Mouse (Mus musculus): ENCODE data around the gene Olfr801. TPM values are rescaled to one million over a fixed set of nuclear protein-coding genes. Genes with fewer than 3 reads are reported as not detected.

Gene Olfr801
- not detected in 2 replicates for polyA plus RNA-seq (2011; ENCODE audit: insufficient read depth, insufficient read length, low replicate concordance, missing spikeins)

DNA sequence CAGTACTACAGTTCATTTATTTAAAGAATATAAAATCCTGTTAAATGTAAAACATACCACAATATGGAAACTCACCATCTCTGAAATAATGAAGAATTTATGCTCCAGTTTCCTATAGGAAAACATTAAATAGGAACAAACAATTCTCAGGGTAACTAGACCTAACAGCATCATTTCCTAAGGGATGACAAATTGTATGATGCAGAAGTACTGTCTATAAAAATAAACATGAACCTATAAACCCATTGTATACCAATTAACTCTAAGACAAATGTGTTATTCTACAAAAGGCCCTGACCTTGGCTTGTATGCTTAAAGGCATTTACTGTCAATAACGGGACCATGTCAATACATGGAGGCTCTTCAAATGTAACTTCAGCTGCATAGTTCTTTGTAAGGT, at the start of gene Olfr801:
TSS of gene Olfr801 (minus strand) at position 101 of the 400 bp plus-strand sequence.
- no peak for TF ChIP-seq CTCF (IDR thresholded peaks at IDR 0.05; ENCODE audit: control insufficient read depth, insufficient read depth, low read length)
- no peak for TF ChIP-seq POLR2A (IDR thresholded peaks at IDR 0.05; ENCODE audit: borderline replicate concordance, control insufficient read depth, low read depth, low read length)
- H3K4me1 ChIP-seq (ENCODE audit: control insufficient read depth, insufficient read depth, low read length), result no peaks in the 10 kb centered on the region
- H3K27ac ChIP-seq (ENCODE audit: control insufficient read depth, insufficient read depth, low read depth, low read length, poor library complexity), result no peak within 1 kb of the TSS
- WGBS, result 67% methylated on average over 1 of the region's 1 CpGs
- no peak within 1 kb of the TSS for H3K4me3 ChIP-seq (replicated peaks; ENCODE audit: control insufficient read depth, low read depth, low read length)

DNA sequence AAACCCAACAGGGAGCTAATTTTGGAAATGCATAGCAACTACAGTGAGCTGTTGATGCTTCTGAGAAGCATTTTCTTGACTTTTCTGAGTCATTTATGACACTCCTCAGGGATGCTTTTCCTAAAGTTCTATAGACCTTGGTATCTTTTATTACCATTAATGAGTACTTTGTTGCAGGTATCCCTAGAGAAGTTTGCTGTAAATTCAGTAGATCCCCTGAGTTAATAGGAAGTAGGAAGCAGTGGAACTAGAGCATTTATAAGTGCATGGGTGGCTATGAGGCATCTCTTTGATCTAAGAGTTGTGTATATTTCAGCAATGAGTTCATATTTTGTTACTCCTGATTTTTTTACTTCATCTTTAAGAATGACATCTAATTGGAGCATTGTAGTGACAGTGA, 29.2 kb upstream of the Olfr801 start, which contains the start of gene Olfr804:
TSS of gene Olfr804 (plus strand) at position 301 of the 400 bp plus-strand sequence.
- Histone ChIP-seq H3K4me1 (ENCODE audit: control insufficient read depth, insufficient read depth, low read length) (no peaks in the 10 kb centered on the region), H3K27ac (ENCODE audit: control insufficient read depth, insufficient read depth, low read depth, low read length, poor library complexity) (no peak within 1 kb of the TSS), H3K4me3 (replicated peaks; ENCODE audit: control insufficient read depth, low read depth, low read length) (no peak within 1 kb of the TSS)
- TF ChIP-seq POLR2A (IDR thresholded peaks at IDR 0.05; ENCODE audit: borderline replicate concordance, control insufficient read depth, low read depth, low read length), result no peak
- no peak for TF ChIP-seq CTCF (IDR thresholded peaks at IDR 0.05; ENCODE audit: control insufficient read depth, insufficient read depth, low read length)

GRCm38 (mm10) chr10:129694186-129694585, 20.5 kb upstream of the Olfr801 start, which contains the start of gene Olfr803:
Olfr803 (minus strand) TSS chr10:129694286.
- Histone ChIP-seq H3K4me1 (ENCODE audit: control insufficient read depth, insufficient read depth, low read length) (no peaks in the 10 kb centered on the region), H3K4me3 (replicated peaks; ENCODE audit: control insufficient read depth, low read depth, low read length) (no peak within 1 kb of the TSS), H3K27ac (ENCODE audit: control insufficient read depth, insufficient read depth, low read depth, low read length, poor library complexity) (no peak within 1 kb of the TSS)
- TF ChIP-seq CTCF (IDR thresholded peaks at IDR 0.05; ENCODE audit: control insufficient read depth, insufficient read depth, low read length) (no peak), POLR2A (IDR thresholded peaks at IDR 0.05; ENCODE audit: borderline replicate concordance, control insufficient read depth, low read depth, low read length) (no peak)
- WGBS, result 58% methylated on average over 2 of the region's 2 CpGs

DNA sequence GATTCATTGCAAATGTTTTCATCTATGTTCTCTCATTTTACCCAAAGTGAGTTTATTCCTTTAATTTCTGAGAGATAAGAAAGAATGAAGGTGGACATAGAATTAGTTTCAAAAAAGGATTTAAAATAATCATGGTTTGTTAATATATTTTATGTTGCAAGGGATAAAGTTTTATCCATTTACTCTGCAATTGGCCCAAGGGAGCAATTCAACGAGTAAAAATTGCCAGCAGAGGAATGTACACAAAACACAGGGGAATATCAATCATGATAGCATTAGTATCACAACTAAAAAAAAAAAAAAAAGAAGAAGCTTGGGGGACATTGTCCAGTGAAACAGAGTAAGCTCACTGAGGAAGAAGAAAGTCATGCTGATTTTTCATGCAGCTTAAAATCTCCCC, 14.4 kb upstream of the Olfr801 start, which contains the start of gene Olfr802:
TSS of gene Olfr802 (minus strand) at position 101 of the 400 bp plus-strand sequence.
- WGBS, result 65% methylated on average over 1 of the region's 1 CpGs
- Histone ChIP-seq H3K27ac (ENCODE audit: control insufficient read depth, insufficient read depth, low read depth, low read length, poor library complexity) (no peak within 1 kb of the TSS), H3K4me1 (ENCODE audit: control insufficient read depth, insufficient read depth, low read length) (no peaks in the 10 kb centered on the region), H3K4me3 (replicated peaks; ENCODE audit: control insufficient read depth, low read depth, low read length) (no peak within 1 kb of the TSS)
- no peak for TF ChIP-seq POLR2A (IDR thresholded peaks at IDR 0.05; ENCODE audit: borderline replicate concordance, control insufficient read depth, low read depth, low read length)
- no peak for TF ChIP-seq CTCF (IDR thresholded peaks at IDR 0.05; ENCODE audit: control insufficient read depth, insufficient read depth, low read length)

- Histone ChIP-seq H3K27ac (ENCODE audit: control insufficient read depth, insufficient read depth, low read depth, low read length, poor library complexity) (no peak within 1 kb of the TSS), H3K4me1 (ENCODE audit: control insufficient read depth, insufficient read depth, low read length) (no peaks in the 10 kb centered on the region), H3K4me3 (replicated peaks; ENCODE audit: control insufficient read depth, low read depth, low read length) (no peak within 1 kb of the TSS)
- TF ChIP-seq POLR2A (IDR thresholded peaks at IDR 0.05; ENCODE audit: borderline replicate concordance, control insufficient read depth, low read depth, low read length), result no peak
- TF ChIP-seq CTCF (IDR thresholded peaks at IDR 0.05; ENCODE audit: control insufficient read depth, insufficient read depth, low read length), result no peak
These were observed 16.3 kb downstream of the Olfr801 start, which contains the start of gene Olfr800 for GRCm38 (mm10) chr10:129657394-129657793. Olfr800 (plus strand) TSS chr10:129657694.

GRCm38 (mm10) chr10:129651763-129652162, 21.9 kb downstream of the Olfr801 start:
- 75% methylated on average over 1 of the region's 1 CpGs for WGBS
- no peaks in the 10 kb centered on the region for H3K4me1 ChIP-seq (ENCODE audit: control insufficient read depth, insufficient read depth, low read length)
- H3K4me3 ChIP-seq (replicated peaks; ENCODE audit: control insufficient read depth, low read depth, low read length), result no peak overlapping the region
- H3K27ac ChIP-seq (ENCODE audit: control insufficient read depth, insufficient read depth, low read depth, low read length, poor library complexity), result no peak overlapping the region
- TF ChIP-seq POLR2A (IDR thresholded peaks at IDR 0.05; ENCODE audit: borderline replicate concordance, control insufficient read depth, low read depth, low read length) (no peak), CTCF (IDR thresholded peaks at IDR 0.05; ENCODE audit: control insufficient read depth, insufficient read depth, low read length) (no peak)

DNA sequence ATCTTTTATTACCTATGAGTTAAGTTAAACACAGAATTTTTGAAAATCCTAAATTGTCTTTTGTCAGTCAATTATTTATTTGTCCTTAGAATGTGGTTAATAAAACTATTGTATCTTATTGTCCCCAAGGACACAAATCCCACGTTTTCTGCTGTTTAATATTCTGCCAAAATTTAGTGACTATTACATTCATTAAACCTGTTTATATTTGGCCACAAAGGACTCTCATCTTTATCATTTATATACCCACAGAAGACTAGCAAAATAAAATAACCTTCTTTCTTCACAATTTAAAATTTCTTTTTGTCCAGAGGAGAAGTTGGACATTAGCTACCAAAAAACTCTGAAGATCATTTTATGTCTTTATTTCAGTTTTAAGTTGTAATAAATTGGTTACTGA, 36.5 kb downstream of the Olfr801 start, which contains the start of gene Olfr799:
TSS of gene Olfr799 (plus strand) at position 301 of the 400 bp plus-strand sequence.
- WGBS, result 26% methylated on average over 1 of the region's 1 CpGs
- TF ChIP-seq POLR2A (IDR thresholded peaks at IDR 0.05; ENCODE audit: borderline replicate concordance, control insufficient read depth, low read depth, low read length) (no peak), CTCF (IDR thresholded peaks at IDR 0.05; ENCODE audit: control insufficient read depth, insufficient read depth, low read length) (no peak)
- Histone ChIP-seq H3K27ac (ENCODE audit: control insufficient read depth, insufficient read depth, low read depth, low read length, poor library complexity) (no peak within 1 kb of the TSS), H3K4me3 (replicated peaks; ENCODE audit: control insufficient read depth, low read depth, low read length) (no peak within 1 kb of the TSS), H3K4me1 (ENCODE audit: control insufficient read depth, insufficient read depth, low read length) (no peaks in the 10 kb centered on the region)

- WGBS, result 70% methylated on average over 1 of the region's 1 CpGs
- H3K4me1 ChIP-seq (ENCODE audit: control insufficient read depth, insufficient read depth, low read length), result no peaks in the 10 kb centered on the region
- no peak within 1 kb of the TSS for H3K27ac ChIP-seq (ENCODE audit: control insufficient read depth, insufficient read depth, low read depth, low read length, poor library complexity)
- no peak for TF ChIP-seq POLR2A (IDR thresholded peaks at IDR 0.05; ENCODE audit: borderline replicate concordance, control insufficient read depth, low read depth, low read length)
- no peak for TF ChIP-seq CTCF (IDR thresholded peaks at IDR 0.05; ENCODE audit: control insufficient read depth, insufficient read depth, low read length)
- no peak within 1 kb of the TSS for H3K4me3 ChIP-seq (replicated peaks; ENCODE audit: control insufficient read depth, low read depth, low read length)
These were observed 45.8 kb downstream of the Olfr801 start, which contains the start of gene Olfr798 for GRCm38 (mm10) chr10:129627834-129628233. Olfr798 (minus strand) TSS chr10:129627934.

DNA sequence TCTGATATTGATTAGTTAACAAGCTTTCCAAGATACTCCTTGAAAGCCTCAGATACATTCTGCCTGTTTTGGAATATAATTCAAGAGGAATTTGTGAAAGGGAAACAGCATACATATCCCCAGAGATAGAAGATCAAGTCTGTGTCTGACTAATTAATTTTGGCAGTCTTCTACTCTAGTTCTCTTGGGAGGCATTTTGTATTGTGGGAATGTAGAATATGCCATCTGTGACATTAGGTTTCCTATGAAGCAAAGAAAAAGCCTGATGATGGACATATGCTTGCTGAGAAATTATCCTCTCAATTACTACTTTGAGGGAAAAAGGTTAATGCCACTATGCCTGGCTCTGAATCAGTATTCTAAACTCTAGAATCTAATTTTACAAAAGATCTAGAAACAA, 50.4 kb downstream of the Olfr801 start:
- H3K4me1 ChIP-seq (ENCODE audit: control insufficient read depth, insufficient read depth, low read length), result no peaks in the 10 kb centered on the region
- TF ChIP-seq CTCF (IDR thresholded peaks at IDR 0.05; ENCODE audit: control insufficient read depth, insufficient read depth, low read length), result no peak
- TF ChIP-seq POLR2A (IDR thresholded peaks at IDR 0.05; ENCODE audit: borderline replicate concordance, control insufficient read depth, low read depth, low read length), result no peak
- no peak overlapping the region for H3K27ac ChIP-seq (ENCODE audit: control insufficient read depth, insufficient read depth, low read depth, low read length, poor library complexity)
- no peak overlapping the region for H3K4me3 ChIP-seq (replicated peaks; ENCODE audit: control insufficient read depth, low read depth, low read length)

Measured in bone marrow, adult 2 months (tissue).